Comparison of ENCODE assay signal across 8 mouse cellular contexts in the genomic region with DNA sequence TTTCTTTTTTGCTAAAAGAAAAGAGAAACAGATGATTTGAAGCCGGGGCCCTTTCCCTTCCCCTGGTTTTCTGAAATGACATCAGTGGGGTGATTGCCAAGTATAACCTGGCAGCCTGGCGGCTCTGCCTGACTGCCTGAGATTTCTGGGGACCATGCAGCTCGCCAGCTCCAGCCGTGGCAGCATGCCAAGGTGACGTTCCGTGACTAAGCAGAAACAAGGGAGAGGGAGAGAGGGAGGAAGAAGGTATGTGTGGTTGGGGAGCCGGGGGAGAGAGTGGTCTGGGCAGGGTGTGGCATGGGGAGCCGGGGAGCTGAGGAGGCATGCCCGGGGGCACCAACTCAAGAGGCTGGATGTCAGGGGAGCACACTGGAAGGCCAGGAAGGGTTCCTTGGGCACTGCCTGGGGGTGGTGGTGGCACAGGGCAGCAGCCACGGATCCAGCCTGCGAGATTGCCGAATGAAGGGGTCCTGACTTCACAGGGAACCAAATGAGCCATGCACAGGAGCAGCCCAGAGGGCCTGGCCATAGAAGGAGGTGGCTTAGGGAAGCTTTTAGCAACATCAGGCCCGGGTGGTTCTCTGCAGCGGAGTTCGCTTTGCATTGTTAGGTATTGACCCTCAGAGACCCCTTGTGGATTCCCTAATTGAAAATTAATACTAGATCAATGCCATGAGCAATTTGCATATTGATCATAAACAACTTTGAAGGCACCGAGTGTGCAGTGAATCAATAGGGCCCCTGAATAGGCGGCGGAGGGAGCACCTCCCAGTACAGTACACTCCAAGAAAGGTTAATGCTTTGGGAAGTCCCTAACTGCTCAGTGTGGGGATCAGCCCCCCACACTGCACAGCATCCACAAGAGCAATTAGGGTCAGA.
DNase-seq lines count a peak whose midpoint lies in the region; ATAC-seq and TF ChIP-seq lines count a peak whose summit lies in the region.

No protein-coding gene starts in this region.

- peaks cover 0 to 2% of the 10 kb centered on the region in 2 experiments; a peak in 1 of 4 replicates for H3K36me3 ChIP-seq in MEL (ENCODE audit: control insufficient read depth in 1 of 2, insufficient read depth in 2 of 2, low read length in 2 of 2)
- no peaks in the 10 kb centered on the region; the same call in 1 of the 2 replicates for H3K36me3 ChIP-seq in hindbrain, embryonic 12.5 days

- no peak overlapping the region for H3K9ac ChIP-seq in MEL (ENCODE audit: control insufficient read depth, low read depth, low read length, poor library complexity, severe bottlenecking)
- H3K9ac ChIP-seq in hindbrain, embryonic 12.5 days = no peak overlapping the region

- peak; percentile 29; the same call in 1 of the 2 replicates for ATAC-seq in hindbrain, embryonic 12.5 days (ENCODE audit: low FRiP score)
- ATAC-seq in CD4-positive, CD25-positive, alpha-beta regulatory T cell, adult 4 months = no peak

- TF ChIP-seq RAD21 in MEL (IDR thresholded peaks at IDR 0.05; ENCODE audit: low read depth, low read length) = no peak

- no peak for TF ChIP-seq CTCF in MEL (IDR thresholded peaks at IDR 0.05 in 2 of 3, conservative IDR thresholded peaks at IDR 0.05 in 1 of 3; ENCODE audit: control insufficient read depth in 1 of 3, insufficient read depth in 1 of 3, low read depth in 2 of 3, low read length in 3 of 3, poor library complexity in 1 of 3, severe bottlenecking in 1 of 3)

- TF ChIP-seq EP300 in MEL (IDR thresholded peaks at IDR 0.05; ENCODE audit: low read depth in 1 of 2, low read length in 2 of 2) = peak in 1 of 2 experiments; percentile 34; a peak in 1 of 4 replicates

- H3K4me2 ChIP-seq in hindbrain, embryonic 12.5 days (replicated peaks) = peak overlapping the region; percentile 17; the same call in 1 of the 2 replicates

- no peaks in the 10 kb centered on the region for H3K27me3 ChIP-seq in MEL (ENCODE audit: control insufficient read depth in 1 of 2, insufficient read depth in 2 of 2, low read length in 2 of 2)
- no peaks in the 10 kb centered on the region for H3K27me3 ChIP-seq in hindbrain, embryonic 12.5 days

- peaks cover 0 to 14% of the 10 kb centered on the region in 2 experiments; a peak in 2 of 4 replicates for H3K4me1 ChIP-seq in MEL (ENCODE audit: control insufficient read depth in 1 of 2, insufficient read depth in 2 of 2, low read length in 2 of 2)
- peaks cover 69% of the 10 kb centered on the region for H3K4me1 ChIP-seq in hindbrain, embryonic 12.5 days

- 44% methylated on average over 18 of the region's 18 CpGs for WGBS in hindbrain, embryonic 12.5 days

- H3K27ac ChIP-seq in MEL (ENCODE audit: control insufficient read depth, low read depth, low read length) = no peak overlapping the region
- peak overlapping the region; percentile 52; the same call in 1 of the 2 replicates for H3K27ac ChIP-seq in hindbrain, embryonic 12.5 days

- no peak for TF ChIP-seq POLR2A in MEL (IDR thresholded peaks at IDR 0.05; ENCODE audit: control insufficient read depth in 1 of 2, insufficient read depth in 1 of 2, low read depth in 1 of 2, low read length in 2 of 2, poor library complexity in 1 of 2)

- H3K4me3 ChIP-seq in MEL (ENCODE audit: control insufficient read depth in 1 of 2, insufficient read depth in 1 of 2, low read depth in 2 of 2, low read length in 2 of 2) = no peak overlapping the region
- no peak overlapping the region for H3K4me3 ChIP-seq in hindbrain, embryonic 12.5 days

- no peaks in the 10 kb centered on the region for H3K79me2 ChIP-seq in MEL (ENCODE audit: control insufficient read depth, insufficient read depth, low read length, poor library complexity)

- peak; percentile 81 for DNase-seq in MEL (ENCODE audit: low read depth, low spot score)
- peak; percentile 86 for DNase-seq in brain, adult 2 months (ENCODE audit: low read depth, low spot score)
- DNase-seq in frontal cortex, postnatal 36 days (ENCODE audit: low spot score in 2 of 2) = peak; percentile 70 to 71
- peak; percentile 70 for DNase-seq in layer of hippocampus, adult 9-11 months
- peak; percentile 82 to 84 for DNase-seq in lung, postnatal 4 days
- peak; percentile 75 for DNase-seq in right cerebral cortex, postnatal 4 days

- no peaks in the 10 kb centered on the region for H3K9me3 ChIP-seq in MEL (replicated peaks; ENCODE audit: insufficient read depth, low read length)
- H3K9me3 ChIP-seq in hindbrain, embryonic 12.5 days (replicated peaks) = no peaks in the 10 kb centered on the region

TF ChIP-seq in MEL, 35 proteins besides CTCF, POLR2A, EP300 and RAD21:
- TF ChIP-seq BHLHE40 (IDR thresholded peaks at IDR 0.05; ENCODE audit: borderline replicate concordance, low read depth, low read length) = no peak
- no peak for TF ChIP-seq KAT2A (conservative IDR thresholded peaks at IDR 0.05; ENCODE audit: low read depth, low read length)
- no peak for TF ChIP-seq ZKSCAN1 (IDR thresholded peaks at IDR 0.05; ENCODE audit: low read depth, low read length)
- no peak for TF ChIP-seq E2F4 (IDR thresholded peaks at IDR 0.05; ENCODE audit: borderline replicate concordance, low read depth, low read length)
- TF ChIP-seq ZC3H11A (IDR thresholded peaks at IDR 0.05; ENCODE audit: low read depth, low read length) = no peak
- no peak for TF ChIP-seq NELFE (IDR thresholded peaks at IDR 0.05; ENCODE audit: low read depth, low read length)
- TF ChIP-seq MYC (IDR thresholded peaks at IDR 0.05; ENCODE audit: low read depth, low read length) = no peak
- TF ChIP-seq UBTF (IDR thresholded peaks at IDR 0.05; ENCODE audit: borderline replicate concordance, insufficient read depth, low read depth, low read length) = no peak
- TF ChIP-seq TBP (IDR thresholded peaks at IDR 0.05; ENCODE audit: low read depth, low read length) = no peak
- TF ChIP-seq MAZ (IDR thresholded peaks at IDR 0.05; ENCODE audit: low read depth, low read length) = no peak
- no peak for TF ChIP-seq POLR2AphosphoS2 (IDR thresholded peaks at IDR 0.05; ENCODE audit: low read length)
- 0 out of 2 replicates have a peak, but pooled peaks have one; percentile 7 for TF ChIP-seq MAFK (IDR thresholded peaks at IDR 0.05; ENCODE audit: borderline replicate concordance, low read depth, low read length)
- TF ChIP-seq USF1 (IDR thresholded peaks at IDR 0.05; ENCODE audit: low read depth, low read length) = no peak
- no peak for TF ChIP-seq SIN3A (IDR thresholded peaks at IDR 0.05; ENCODE audit: low read length)
- peak; percentile 91 for TF ChIP-seq ETS1 (IDR thresholded peaks at IDR 0.05; ENCODE audit: low read depth, low read length)
- no peak for TF ChIP-seq POLR2AphosphoS5 (IDR thresholded peaks at IDR 0.05; ENCODE audit: borderline replicate concordance, low read depth, low read length)
- TF ChIP-seq TAL1 (IDR thresholded peaks at IDR 0.05; ENCODE audit: low read length) = peak; percentile 7; the same call in 1 of the 2 replicates
- no peak for TF ChIP-seq ZNF384 (IDR thresholded peaks at IDR 0.05; ENCODE audit: low read depth, low read length)
- peak; percentile 27; the same call in 1 of the 2 replicates for TF ChIP-seq RCOR1 (IDR thresholded peaks at IDR 0.05; ENCODE audit: low read depth, low read length)
- TF ChIP-seq TCF12 (IDR thresholded peaks at IDR 0.05; ENCODE audit: low read depth, low read length) = no peak
- no peak for TF ChIP-seq MXI1 (IDR thresholded peaks at IDR 0.05; ENCODE audit: low read depth, low read length)
- no peak for TF ChIP-seq CHD2 (IDR thresholded peaks at IDR 0.05; ENCODE audit: low read length)
- TF ChIP-seq JUND (IDR thresholded peaks at IDR 0.05; ENCODE audit: low read depth, low read length) = no peak
- no peak for TF ChIP-seq GATA1 (IDR thresholded peaks at IDR 0.05; ENCODE audit: low read depth, low read length)
- no peak for TF ChIP-seq USF2 (IDR thresholded peaks at IDR 0.05; ENCODE audit: borderline replicate concordance in 1 of 2, insufficient read depth in 1 of 2, low read depth in 1 of 2, low read length in 2 of 2)
- no peak for TF ChIP-seq GABPA (IDR thresholded peaks at IDR 0.05; ENCODE audit: low read depth, low read length)
